Mouse (Mus musculus): Measurements from ENCODE around the gene Tnk1. TPM values are rescaled to one million over a fixed set of nuclear protein-coding genes. Genes with fewer than 3 reads are reported as not detected.

Tnk1 gene
- total RNA-seq, 4 experiments from 2014 or later, result 0.26 to 0.46 (median 0.30) TPM; not detected in 1

- peak in 1 of 2 experiments; percentile 49 for DNase-seq (ENCODE audit: low spot score in 2 of 2)
Measured at GRCm38 (mm10) chr11:69803786-69804651, 54.5 kb downstream of the Tnk1 start.

GRCm38 (mm10) chr11:69803328-69803727 lies 55.2 kb downstream of the Tnk1 start:
- DNase-seq (ENCODE audit: low spot score in 2 of 2), result no peak

- DNase-seq (ENCODE audit: low spot score in 2 of 2), result peak; percentile 54 to 64
Measured at GRCm38 (mm10) chr11:69802648-69803105, 55.9 kb downstream of the Tnk1 start.

- DNase-seq (ENCODE audit: low spot score in 2 of 2), result no peak
Measured at GRCm38 (mm10) chr11:69801379-69801977, 57.1 kb downstream of the Tnk1 start, which contains the start of gene Fgf11. Gene Fgf11, minus strand, starts transcription at chr11:69801857.

Small RNA genes lying within 50 kb of the gene (microRNA-seq; reads per million reads assigned to microRNA genes)
- 0 reads per million in 2 experiments for gene Mir6924

Other genes with a start within 250 kb of the Tnk1 start
- gene Shbg, start 240.8 kb downstream of the Tnk1 start, total RNA-seq (2022), result 1 to 10 TPM in 1 of 4 experiments, not detected in 3; 1.0 TPM
- gene Sat2, start 236.7 kb downstream of the Tnk1 start, total RNA-seq (2022), result 10 to 100 TPM in 3 of 4 experiments, 1 to 10 TPM in 1; 7.9 to 11.6 (median 10.5) TPM
- 100 to 1,000 TPM; 132 to 147 (median 140) TPM for gene Fxr2, start 225.7 kb downstream of the Tnk1 start, total RNA-seq (2022)
- gene Sox15, start 203.4 kb downstream of the Tnk1 start, total RNA-seq (2022), result under 1 TPM in 1 of 4 experiments, not detected in 3; 0.46 TPM
- 10 to 100 TPM; 59.3 to 68.7 (median 61.4) TPM for gene Mpdu1, start 196.1 kb downstream of the Tnk1 start, total RNA-seq (2022)
- 10 to 100 TPM; 14.1 to 63.3 (median 34.2) TPM for gene Cd68, start 192.6 kb downstream of the Tnk1 start, total RNA-seq (2022)
- 100 to 1,000 TPM; 268 to 307 (median 295) TPM for gene Eif4a1, start 186.3 kb downstream of the Tnk1 start, total RNA-seq (2022)
- 10 to 100 TPM; 72.6 to 96.8 (median 83.6) TPM for gene Senp3, start 176.6 kb downstream of the Tnk1 start, total RNA-seq (2022)
- 1 to 10 TPM; 2.5 to 4.2 (median 3.2) TPM for gene Tnfsf13, start 172.9 kb downstream of the Tnk1 start, total RNA-seq (2022)
- 10 to 100 TPM; 10.2 to 15.1 (median 11.7) TPM for gene Tnfsf12, start 162.9 kb downstream of the Tnk1 start, total RNA-seq (2022)
- gene Tnfsfm13, start 162.6 kb downstream of the Tnk1 start, total RNA-seq (2022), result 1 to 10 TPM; 1.5 to 2.0 (median 1.8) TPM
- 10 to 100 TPM; 48.6 to 56.4 (median 51.3) TPM for gene Polr2a, start 100.1 kb downstream of the Tnk1 start, total RNA-seq (2022)
- gene Slc35g3, start 96.8 kb downstream of the Tnk1 start, total RNA-seq (2022), result not detected
- 100 to 1,000 TPM; 138 to 158 (median 147) TPM for gene Zbtb4, start 92.8 kb downstream of the Tnk1 start, total RNA-seq (2022)
- gene Chrnb1, start 62.8 kb downstream of the Tnk1 start, total RNA-seq (2022), result 1 to 10 TPM in 2 of 4 experiments, under 1 TPM in 2; 0.51 to 1.2 (median 0.92) TPM
- 10 to 100 TPM; 18.8 to 22.3 (median 19.7) TPM for gene Fgf11, start 56.9 kb downstream of the Tnk1 start, total RNA-seq (2022)
- gene Tmem102, start 53.1 kb downstream of the Tnk1 start, total RNA-seq (2022), result under 1 TPM in 2 of 4 experiments, not detected in 2; 0.16 to 0.20 TPM
- gene Gm39566, start 43.4 kb downstream of the Tnk1 start, total RNA-seq (2022), result not detected
- not detected for gene Spem2, start 40.3 kb downstream of the Tnk1 start, total RNA-seq (2022)
- under 1 TPM in 3 of 4 experiments, not detected in 1; 0.43 to 0.74 (median 0.49) TPM for gene Spem1, start 36.5 kb downstream of the Tnk1 start, total RNA-seq (2022)
- 100 to 1,000 TPM; 217 to 228 (median 217) TPM for gene Nlgn2, start 20.9 kb downstream of the Tnk1 start, total RNA-seq (2022)
- gene Tmem256, start 20.2 kb downstream of the Tnk1 start, total RNA-seq (2022), result 100 to 1,000 TPM; 117 to 147 (median 123) TPM
- 10 to 100 TPM; 16.0 to 20.0 (median 18.6) TPM for gene Plscr3, start 12.4 kb downstream of the Tnk1 start, total RNA-seq (2022)
- not detected for gene Tmem95, start 19.3 kb upstream of the Tnk1 start, total RNA-seq (2022)
- 1 to 10 TPM; 1.0 to 2.0 (median 1.2) TPM for gene Kctd11, start 22.7 kb upstream of the Tnk1 start, total RNA-seq (2022)
- gene Acap1, start 36.8 kb upstream of the Tnk1 start, total RNA-seq (2022), result not detected
- gene 2810408A11Rik, start 42.3 kb upstream of the Tnk1 start, total RNA-seq (2022), result 1 to 10 TPM in 1 of 4 experiments, under 1 TPM in 3; 0.39 to 1.1 (median 0.56) TPM
- 100 to 1,000 TPM in 3 of 4 experiments, 10 to 100 TPM in 1; 97.6 to 122 (median 112) TPM for gene Neurl4, start 42.3 kb upstream of the Tnk1 start, total RNA-seq (2022)
- 10 to 100 TPM; 27.1 to 37.6 (median 32.4) TPM for gene Gps2, start 55.2 kb upstream of the Tnk1 start, total RNA-seq (2022)
- 100 to 1,000 TPM; 413 to 430 (median 416) TPM for gene Eif5a, start 63.2 kb upstream of the Tnk1 start, total RNA-seq (2022)
- 1 to 10 TPM; 5.1 to 9.6 (median 6.1) TPM for gene Ybx2, start 77.1 kb upstream of the Tnk1 start, total RNA-seq (2022)
- 1 to 10 TPM; 4.8 to 5.4 (median 5.1) TPM for gene Slc2a4, start 89.5 kb upstream of the Tnk1 start, total RNA-seq (2022)
- gene Cldn7, start 106.0 kb upstream of the Tnk1 start, total RNA-seq (2022), result not detected
- 100 to 1,000 TPM; 108 to 126 (median 118) TPM for gene Ctdnep1, start 122.4 kb upstream of the Tnk1 start, total RNA-seq (2022)
- 100 to 1,000 TPM in 1 of 4 experiments, 10 to 100 TPM in 3; 78.7 to 101 (median 87.1) TPM for gene Elp5, start 123.8 kb upstream of the Tnk1 start, total RNA-seq (2022)
- gene Gabarap, start 132.4 kb upstream of the Tnk1 start, total RNA-seq (2022), result 100 to 1,000 TPM; 218 to 247 (median 236) TPM
- gene Phf23, start 137.0 kb upstream of the Tnk1 start, total RNA-seq (2022), result 10 to 100 TPM; 49.6 to 59.9 (median 51.8) TPM
- 10 to 100 TPM; 28.0 to 36.9 (median 32.9) TPM for gene Dvl2, start 141.9 kb upstream of the Tnk1 start, total RNA-seq (2022)
- 10 to 100 TPM; 57.9 to 68.3 (median 61.2) TPM for gene Acadvl, start 156.7 kb upstream of the Tnk1 start, total RNA-seq (2022)
- gene Dlg4, start 158.2 kb upstream of the Tnk1 start, total RNA-seq (2022), result 100 to 1,000 TPM; 721 to 849 (median 797) TPM
- 1 to 10 TPM in 2 of 4 experiments, under 1 TPM in 2; 0.77 to 2.4 (median 1.5) TPM for gene Asgr1, start 195.4 kb upstream of the Tnk1 start, total RNA-seq (2022)
- gene Asgr2, start 233.9 kb upstream of the Tnk1 start, total RNA-seq (2022), result not detected

Data from left cerebral cortex, adult 8-10 months (tissue).